Mouse (Mus musculus) ovary, adult 2 months (tissue): ENCODE measurements around the gene Ints2. TPM values are rescaled to one million over a fixed set of nuclear protein-coding genes. Genes with fewer than 3 reads are reported as not detected.

Experiments
- polyA plus RNA-seq: library from polyadenylated mRNA; depleted of rRNA; stranded (reverse); fragments of >200 nt; gene quantifications from 2 replicates; pipeline ENCODE4 v1.2.3, GENCODE M21; 2012; rRNA removed

Ints2 gene
- 11.8 and 12.8 TPM in 2 replicates for polyA plus RNA-seq

DNA sequence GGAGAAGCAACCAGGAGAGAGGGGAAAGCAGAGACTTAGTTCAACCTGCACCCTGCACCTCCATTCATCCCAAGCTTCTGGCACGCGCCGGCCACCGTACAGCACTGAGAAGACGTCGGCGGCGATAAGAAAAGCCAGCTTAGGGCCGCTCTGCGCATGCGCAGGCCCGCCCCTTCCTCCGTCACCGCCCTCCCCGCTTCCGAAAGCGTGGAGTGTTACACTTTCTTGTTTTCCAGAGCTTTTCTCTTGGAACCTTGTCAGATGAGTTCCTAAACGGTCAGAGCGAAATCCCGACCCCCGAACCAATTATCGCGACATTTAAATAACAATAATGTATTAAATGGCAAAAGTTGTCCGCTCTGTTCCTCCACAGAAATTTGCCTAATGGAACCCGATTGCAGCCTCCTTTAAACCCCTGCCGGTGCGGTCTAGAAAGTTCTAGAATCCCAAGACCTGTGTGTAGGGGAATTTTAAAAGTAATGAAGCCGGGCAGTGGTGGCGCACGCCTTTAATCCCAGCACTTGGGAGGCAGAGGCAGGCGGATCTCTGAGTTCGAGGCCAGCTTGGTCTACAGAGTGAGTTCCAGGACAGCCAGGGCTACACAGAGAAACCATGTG is at the start of gene Ints2:
Ints2 (minus strand) TSS at position 116 of the 617 bp plus-strand sequence.

DNA sequence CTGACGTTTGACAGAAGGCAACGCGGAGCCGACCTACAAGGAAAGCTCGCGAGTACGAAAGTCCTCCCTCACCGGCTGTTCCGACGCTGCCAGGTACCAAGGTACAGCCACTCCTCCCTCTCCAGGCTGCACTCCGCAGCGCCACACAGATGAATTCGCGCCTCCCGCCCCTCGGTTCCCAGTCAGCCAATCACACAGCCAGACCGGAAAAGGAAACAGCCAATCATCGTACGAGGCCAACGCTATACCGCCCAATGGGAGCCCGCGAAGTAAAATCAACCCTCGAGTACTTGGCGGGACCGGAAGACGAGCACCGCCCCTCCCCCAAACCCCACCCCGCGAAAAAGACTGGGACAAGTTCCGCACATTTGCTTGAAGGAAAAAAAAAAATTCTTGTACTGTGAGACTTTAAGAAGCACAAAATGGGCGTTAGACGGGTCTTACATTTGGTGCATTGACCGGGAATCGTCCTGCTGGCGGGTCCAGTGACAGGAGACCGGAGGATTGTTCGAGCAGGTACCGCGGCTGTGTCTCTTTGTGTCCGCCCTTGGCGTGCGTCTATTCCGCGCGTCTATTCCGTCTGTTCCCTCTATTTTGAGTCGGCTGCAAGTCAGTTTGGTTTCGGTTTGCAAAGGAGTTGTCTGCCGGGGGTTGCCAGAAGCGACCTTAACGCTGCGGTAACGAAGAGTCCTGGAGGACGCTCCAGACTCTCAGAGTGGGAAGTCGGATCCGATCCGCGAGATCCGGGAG is 56.2 kb downstream of the Ints2 start, which contains the start of gene Brip1:
Brip1 (minus strand) TSS at position 157 of the 750 bp plus-strand sequence.

Other genes with a start within 250 kb of the Ints2 start
- gene Brip1, start 56.4 kb downstream of the Ints2 start, polyA plus RNA-seq: 0.18 and 0.21 TPM in 2 replicates
- gene Med13, start 100.0 kb upstream of the Ints2 start, polyA plus RNA-seq: 17.0 and 23.0 TPM in 2 replicates
- gene Rnft1, start 227.1 kb upstream of the Ints2 start, polyA plus RNA-seq: 3.2 TPM in 2 replicates